Mouse (Mus musculus): ENCODE measurements at regions not wholly inside any gene's neighbourhood (a gene's known extent, or its start where the extent isn't known, plus 50 kb on each side); places are given as distances from the start of the nearest gene placed in this dataset.
A peak's percentile ranks its signal among the peaks of the same experiment; 100 is the strongest.

DNA sequence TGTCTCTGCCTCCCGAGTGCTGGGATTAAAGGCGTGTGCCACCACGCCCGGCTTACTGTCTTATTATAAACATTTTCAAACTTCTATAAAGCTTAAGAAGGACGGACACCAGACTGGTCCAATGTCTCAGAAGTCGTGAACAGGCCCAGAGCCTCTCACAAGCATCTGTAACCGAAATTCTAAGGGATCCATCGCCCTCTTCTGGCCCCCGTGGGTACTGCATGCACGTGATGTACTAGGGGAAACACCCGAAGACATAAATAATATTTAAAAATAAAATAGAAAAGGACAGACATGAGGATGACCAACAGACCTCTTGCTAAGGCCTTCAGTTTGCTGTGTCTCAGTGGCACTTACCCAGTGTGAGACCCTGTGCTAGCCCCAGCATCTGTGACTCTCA lies 51.8 kb upstream of the Smg1 start:
- Histone ChIP-seq H3K4me3 (replicated peaks in 1 of 3; ENCODE audit: low read depth in 2 of 3, low read length in 2 of 3, poor library complexity in 1 of 3) (no peak overlapping the region), H3K27me3 (replicated peaks) (no peaks in the 10 kb centered on the region), H3K9me3 (replicated peaks; ENCODE audit: low read length) (peaks cover 16% of the 10 kb centered on the region), H3K9ac (ENCODE audit: insufficient read depth, low read depth) (no peak overlapping the region), H3K4me2 (ENCODE audit: insufficient read depth, low read depth, poor library complexity, severe bottlenecking) (no peak overlapping the region), H3K4me1 (ENCODE audit: control insufficient read depth in 1 of 2, insufficient read depth in 2 of 2) (peaks cover 5 to 15% of the 10 kb centered on the region in 2 experiments; a peak in 3 of 4 replicates), H3K36me3 (replicated peaks in 1 of 2; ENCODE audit: control insufficient read depth in 1 of 2, insufficient read depth in 1 of 2, low read length in 1 of 2) (no peaks in the 10 kb centered on the region), H3K79me2 (replicated peaks; ENCODE audit: control insufficient read depth, extremely low read depth, insufficient read depth, poor library complexity, severe bottlenecking) (no peaks in the 10 kb centered on the region), H3K27ac (ENCODE audit: insufficient read depth, low read depth) (no peak overlapping the region)
- in situ Hi-C loops (cut with MboI; ENCODE audit: low pct_ligation_motif_present, low pct_unique_long_range_greater_than_20kb, low sequenced_read_pairs): loop anchor here (10.0 kb wide), 1 partner anchor 170 kb away; the partner anchor contains the start of gene Arl6ip1
- dilution Hi-C loops (cut with MboI; ENCODE audit: extremely low pct_ligation_motif_present, extremely low pct_unique_long_range_greater_than_20kb, low sequenced_read_pairs): no loop called here
- no peak for DNase-seq (ENCODE audit: extremely low read depth)
- TF ChIP-seq SMC3 (IDR thresholded peaks at IDR 0.05; ENCODE audit: low read depth, low read length) (peak; percentile 51), CTCF (conservative IDR thresholded peaks at IDR 0.05 in 1 of 2, IDR thresholded peaks at IDR 0.05 in 1 of 2; ENCODE audit: low read depth in 2 of 2, low read length in 2 of 2) (peak; percentile 32 to 45; a peak in 3 of 4 replicates), ETS1 (conservative IDR thresholded peaks at IDR 0.05; ENCODE audit: low read depth, low read length) (no peak), RAD21 (IDR thresholded peaks at IDR 0.05; ENCODE audit: low read depth, low read length) (peak; percentile 44)

GRCm38 (mm10) chr7:118294637-118295036 lies 51.2 kb upstream of the Smg1 start:
- H3K9ac ChIP-seq (ENCODE audit: insufficient read depth, low read depth): no peak overlapping the region
- no peak for DNase-seq (ENCODE audit: extremely low read depth)
- H3K4me1 ChIP-seq (ENCODE audit: control insufficient read depth in 1 of 2, insufficient read depth in 2 of 2): peaks cover 5 to 15% of the 10 kb centered on the region in 2 experiments; a peak in 3 of 4 replicates
- H3K9me3 ChIP-seq (replicated peaks; ENCODE audit: low read length): peaks cover 16% of the 10 kb centered on the region
- no peaks in the 10 kb centered on the region for H3K79me2 ChIP-seq (replicated peaks; ENCODE audit: control insufficient read depth, extremely low read depth, insufficient read depth, poor library complexity, severe bottlenecking)
- H3K4me2 ChIP-seq (ENCODE audit: insufficient read depth, low read depth, poor library complexity, severe bottlenecking): no peak overlapping the region
- H3K36me3 ChIP-seq (replicated peaks in 1 of 2; ENCODE audit: control insufficient read depth in 1 of 2, insufficient read depth in 1 of 2, low read length in 1 of 2): no peaks in the 10 kb centered on the region
- H3K27ac ChIP-seq (ENCODE audit: insufficient read depth, low read depth): no peak overlapping the region
- in situ Hi-C loops (cut with MboI; ENCODE audit: low pct_ligation_motif_present, low pct_unique_long_range_greater_than_20kb, low sequenced_read_pairs): loop anchor here (10.0 kb wide), 1 partner anchor 170 kb away; the partner anchor contains the start of gene Arl6ip1
- H3K27me3 ChIP-seq (replicated peaks): no peaks in the 10 kb centered on the region
- TF ChIP-seq ELF1 (IDR thresholded peaks at IDR 0.05; ENCODE audit: low read depth, low read length) (no peak), POLR2A (IDR thresholded peaks at IDR 0.05; ENCODE audit: low read depth, low read length) (no peak), UBTF (IDR thresholded peaks at IDR 0.05; ENCODE audit: low read depth, low read length) (no peak), CTCF (conservative IDR thresholded peaks at IDR 0.05 in 1 of 2, IDR thresholded peaks at IDR 0.05 in 1 of 2; ENCODE audit: low read depth in 2 of 2, low read length in 2 of 2) (no peak), POLR2AphosphoS2 (IDR thresholded peaks at IDR 0.05; ENCODE audit: low read depth, low read length) (no peak), PAX5 (IDR thresholded peaks at IDR 0.05; ENCODE audit: low read length) (no peak), MEF2A (IDR thresholded peaks at IDR 0.05; ENCODE audit: borderline replicate concordance, low read depth, low read length) (no peak), ZNF384 (IDR thresholded peaks at IDR 0.05; ENCODE audit: low read depth, low read length) (no peak), NELFE (IDR thresholded peaks at IDR 0.05; ENCODE audit: low read depth, low read length) (no peak), MAZ (IDR thresholded peaks at IDR 0.05; ENCODE audit: low read depth, low read length) (no peak), BHLHE40 (IDR thresholded peaks at IDR 0.05; ENCODE audit: low read depth, low read length) (no peak), CHD2 (IDR thresholded peaks at IDR 0.05; ENCODE audit: low read length) (no peak)
- no peak overlapping the region for H3K4me3 ChIP-seq (replicated peaks in 1 of 3; ENCODE audit: low read depth in 2 of 3, low read length in 2 of 3, poor library complexity in 1 of 3)
- dilution Hi-C loops (cut with MboI; ENCODE audit: extremely low pct_ligation_motif_present, extremely low pct_unique_long_range_greater_than_20kb, low sequenced_read_pairs): no loop called here

Data from CH12.LX (cell line).